Mouse (Mus musculus): Measurements from ENCODE around the gene Gm20517.

The Gm20517 gene

GRCm38 (mm10) chr17:47672311-47673111, 61.1 kb downstream of the Gm20517 start:
- peak; percentile 74 for DNase-seq (ENCODE audit: low read depth, low spot score)

- peak; percentile 78 for DNase-seq (ENCODE audit: low read depth, low spot score)
Measured at GRCm38 (mm10) chr17:47676581-47676980, 65.2 kb downstream of the Gm20517 start.

GRCm38 (mm10) chr17:47678238-47678637, 66.8 kb downstream of the Gm20517 start:
- DNase-seq (ENCODE audit: low read depth, low spot score) = no peak

DNA sequence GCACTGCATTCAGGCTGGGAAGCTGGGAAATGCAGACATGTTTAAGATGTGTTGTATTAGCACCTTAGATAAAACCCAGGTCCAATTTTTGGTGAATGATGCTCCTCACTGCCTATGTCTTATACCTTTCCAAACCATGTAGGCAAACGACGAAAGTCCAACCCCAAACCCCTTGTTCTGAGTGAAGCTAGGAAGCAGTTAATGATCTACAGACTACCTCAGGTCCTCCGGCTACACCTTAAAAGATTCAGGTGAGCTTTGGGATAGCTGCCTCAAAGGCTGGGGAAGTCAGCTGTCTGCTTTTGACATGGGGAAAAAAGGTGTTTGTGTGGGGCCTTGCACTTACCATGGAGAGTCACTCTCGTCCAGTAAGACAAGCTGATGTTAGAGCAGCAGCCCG, 67.3 kb downstream of the Gm20517 start:
- no peak for DNase-seq (ENCODE audit: low read depth, low spot score)

DNA sequence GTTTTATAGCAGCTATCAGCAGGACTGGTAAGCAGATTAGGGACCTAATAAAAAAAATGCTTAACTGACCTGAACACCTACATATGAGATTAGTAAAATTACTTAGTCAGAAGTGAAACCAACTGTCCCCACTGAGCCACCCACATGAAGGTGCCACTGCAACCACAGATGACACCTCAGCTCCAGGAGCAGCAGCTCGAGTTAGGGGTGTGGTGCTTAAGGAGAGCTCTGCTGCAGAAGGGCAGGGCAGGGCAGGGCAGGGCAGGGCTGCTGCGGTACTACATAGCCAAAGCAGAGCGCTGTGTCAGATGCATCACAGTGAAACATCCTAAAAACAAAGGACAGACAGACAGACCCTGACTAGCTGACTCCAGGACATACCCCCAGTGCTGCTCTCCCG, 71.4 kb downstream of the Gm20517 start:
- no peak for DNase-seq (ENCODE audit: low read depth, low spot score)

DNA sequence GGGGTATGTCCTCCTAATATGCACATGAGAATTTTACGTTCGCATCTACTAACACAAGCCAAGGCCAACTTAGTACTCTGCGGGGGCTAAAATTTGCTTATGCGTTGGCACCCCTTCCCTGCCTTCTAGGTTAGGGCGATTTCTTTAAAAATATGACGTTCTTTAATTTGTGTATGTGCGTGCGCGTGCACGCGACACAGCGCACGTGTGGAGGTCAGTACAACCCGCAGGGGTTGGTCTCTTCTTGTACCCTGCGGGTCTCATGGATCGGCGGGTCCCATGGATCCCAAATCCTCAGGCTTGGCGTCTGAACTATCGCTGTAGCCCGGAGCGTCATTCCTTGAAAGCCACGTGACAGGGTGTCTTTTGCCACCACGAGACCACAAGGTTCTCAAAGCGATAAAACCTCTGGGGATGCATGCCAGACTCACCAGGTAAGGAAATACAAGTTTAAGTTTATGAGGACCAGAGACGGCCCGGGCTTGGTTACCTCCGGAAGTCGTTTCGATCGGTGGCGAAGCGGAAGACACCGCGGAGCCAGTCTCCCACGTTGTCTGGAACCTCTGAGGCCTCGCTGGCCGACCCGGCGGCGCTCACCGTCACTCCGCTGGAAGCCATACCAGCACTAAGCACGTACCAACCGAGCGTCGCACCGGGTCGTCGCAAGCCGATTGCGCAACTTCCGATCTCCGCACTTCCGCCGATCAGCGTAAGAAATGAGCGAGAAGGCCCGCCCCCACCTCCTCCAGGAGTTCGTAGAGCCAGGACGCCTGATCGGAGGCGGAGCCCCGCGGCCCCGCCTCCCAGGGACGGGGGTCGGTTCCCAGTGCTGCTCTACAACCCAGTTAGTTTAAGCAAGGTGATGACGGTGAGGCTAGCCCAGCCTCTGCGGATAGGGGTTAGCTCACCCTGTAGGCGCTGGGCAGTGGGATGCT, 76.3 kb downstream of the Gm20517 start:
- peak; percentile 94 for DNase-seq (ENCODE audit: low read depth, low spot score)

DNA sequence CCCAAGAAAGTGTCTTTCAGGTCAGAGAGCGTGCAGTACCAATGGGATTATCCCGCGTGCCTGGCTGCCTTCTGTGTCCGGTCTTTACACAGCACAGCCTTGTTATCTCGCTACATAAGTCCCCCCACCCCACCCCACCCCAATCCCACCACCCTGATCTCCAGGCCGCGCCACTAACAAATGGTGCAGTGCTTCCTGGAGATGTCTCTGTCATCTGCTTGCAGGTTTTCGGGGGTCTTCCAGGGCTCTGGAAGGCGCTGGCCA, 76.9 kb downstream of the Gm20517 start, which contains the start of gene Tomm6:
TSS of gene Tomm6 (minus strand) at position 43 of the 264 bp plus-strand sequence.
- no peak for DNase-seq (ENCODE audit: low read depth, low spot score)

DNA sequence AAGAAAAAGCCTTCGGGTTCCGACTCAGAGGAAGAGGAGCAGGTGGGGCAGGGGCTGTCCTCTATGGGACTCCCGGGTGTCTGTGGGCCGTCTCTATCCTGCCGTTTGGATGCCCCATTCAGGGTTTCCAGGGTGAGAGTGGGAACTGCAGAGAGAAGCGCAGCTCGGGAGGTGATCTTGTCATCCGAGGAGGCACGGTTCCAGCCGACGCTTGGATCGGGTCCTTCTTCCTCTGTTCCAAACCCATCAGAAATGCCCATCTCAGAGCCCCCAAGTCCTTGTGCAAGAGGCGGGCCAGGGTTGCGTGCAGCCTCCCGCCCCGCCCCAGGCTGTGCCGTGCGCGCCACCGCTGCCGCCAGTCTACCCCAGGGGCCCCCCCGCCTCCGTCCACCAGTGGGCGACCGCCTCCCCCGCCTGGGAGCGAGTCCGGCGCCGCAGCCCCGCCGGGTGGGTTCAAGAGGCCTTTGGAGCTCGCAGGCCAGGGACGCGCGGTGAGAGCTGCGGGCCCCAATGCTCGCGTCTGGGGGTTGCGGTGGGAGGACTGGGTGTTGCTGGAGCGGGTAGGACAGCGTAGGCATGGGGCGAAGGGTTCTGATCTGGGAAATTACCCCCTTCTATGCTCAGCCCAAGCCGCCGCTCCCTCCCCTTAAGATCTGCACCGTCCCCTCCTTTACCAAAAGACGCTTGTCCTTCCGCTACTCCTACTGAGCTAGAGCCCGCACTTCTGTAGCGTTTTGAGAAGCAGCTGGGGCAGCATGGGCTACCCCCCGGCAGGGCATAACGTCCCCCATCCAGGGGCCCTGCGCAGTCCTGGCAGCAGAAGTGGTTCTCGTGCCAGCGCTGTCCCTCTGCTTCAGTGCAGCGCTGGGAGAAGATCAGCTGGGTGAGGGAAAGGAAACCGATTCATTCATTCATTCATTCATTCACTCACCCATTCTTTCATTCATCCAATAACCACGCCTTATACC, 77.5 kb downstream of the Gm20517 start, which contains the start of gene Frs3:
TSS of gene Frs3 (plus strand) at position 423 of the 968 bp plus-strand sequence.
- peak; percentile 46 for DNase-seq (ENCODE audit: low read depth, low spot score)

GRCm38 (mm10) chr17:47689894-47690293, 78.5 kb downstream of the Gm20517 start:
- DNase-seq (ENCODE audit: low read depth, low spot score) = no peak

DNA sequence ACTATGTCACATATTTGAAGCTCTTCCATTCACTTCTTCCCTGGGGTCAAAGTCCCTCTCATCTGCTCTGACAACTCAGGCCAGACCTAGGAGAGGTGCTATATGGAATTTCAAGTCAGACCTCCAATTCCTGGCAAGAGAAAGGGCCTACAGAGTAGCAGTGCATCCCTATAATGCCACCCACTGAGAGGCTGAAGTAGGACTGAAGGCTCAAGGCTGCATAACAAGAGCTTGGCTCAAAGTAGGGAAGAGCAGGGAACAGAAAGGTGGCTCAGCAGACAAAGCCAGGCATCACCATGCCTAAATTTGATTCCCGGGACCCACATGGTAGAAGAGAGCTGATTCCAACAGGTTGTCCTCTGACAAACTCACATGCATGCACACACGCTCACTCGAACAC, 80.3 kb downstream of the Gm20517 start:
- no peak for DNase-seq (ENCODE audit: low read depth, low spot score)

GRCm38 (mm10) chr17:47693671-47694441, 82.5 kb downstream of the Gm20517 start:
- no peak for DNase-seq (ENCODE audit: low read depth, low spot score)

DNA sequence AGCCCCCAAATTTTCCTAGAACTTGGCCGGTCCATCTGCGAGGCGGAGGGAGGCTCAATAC, 82.9 kb downstream of the Gm20517 start, which contains the start of gene Gm21981:
TSS of gene Gm21981 (minus strand) at position 14 of the 61 bp plus-strand sequence.
- no peak for DNase-seq (ENCODE audit: low read depth, low spot score)

DNA sequence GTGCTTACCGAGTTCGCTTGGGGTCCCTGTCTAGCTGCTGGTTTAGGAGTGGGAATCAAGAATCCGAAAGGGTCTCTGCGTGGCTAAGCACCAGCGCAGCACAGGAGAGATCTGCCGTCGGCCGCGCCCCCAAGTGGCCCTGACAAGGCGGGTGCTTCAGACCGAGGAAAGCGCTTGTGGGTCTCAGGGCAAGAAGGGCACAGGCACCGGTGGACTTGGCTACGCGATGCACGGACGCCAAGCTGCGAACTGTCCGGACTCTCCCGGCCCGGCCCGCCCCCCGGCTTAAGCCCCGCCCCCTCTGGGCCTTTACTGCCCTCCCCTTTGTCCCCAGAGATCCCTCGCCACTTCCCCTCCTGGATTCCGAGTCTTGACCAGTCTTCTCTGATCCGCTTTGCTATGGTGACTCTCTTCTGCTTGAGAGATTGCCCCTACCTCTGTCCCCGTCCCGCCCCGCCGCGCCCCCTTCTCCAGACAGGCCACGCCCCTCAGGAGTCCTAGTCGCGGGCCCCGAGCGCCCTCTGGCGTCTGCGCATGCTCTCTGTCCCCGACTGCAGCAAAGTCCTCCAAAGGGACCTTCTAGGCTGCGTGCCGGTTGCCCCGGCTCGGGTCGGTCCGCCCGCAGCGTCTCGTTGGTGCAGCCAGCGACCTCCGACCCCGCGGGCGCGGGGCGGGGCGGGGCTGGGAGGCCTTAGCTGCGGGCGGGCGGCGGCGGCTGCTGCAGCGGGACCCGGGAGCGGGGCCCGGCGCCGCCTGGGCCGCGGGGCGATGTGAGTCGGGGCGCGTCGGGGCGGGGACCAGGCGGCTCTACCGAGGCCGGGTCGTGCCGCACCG, 83.3 kb downstream of the Gm20517 start, which contains the start of gene Prickle4:
TSS of gene Prickle4 (minus strand) at position 234 of the 834 bp plus-strand sequence.
- peak; percentile 94 for DNase-seq (ENCODE audit: low read depth, low spot score)

GRCm38 (mm10) chr17:47695337-47695710, 83.9 kb downstream of the Gm20517 start:
- no peak for DNase-seq (ENCODE audit: low read depth, low spot score)

GRCm38 (mm10) chr17:47698156-47698555, 86.8 kb downstream of the Gm20517 start:
- DNase-seq (ENCODE audit: low read depth, low spot score) = no peak

DNA sequence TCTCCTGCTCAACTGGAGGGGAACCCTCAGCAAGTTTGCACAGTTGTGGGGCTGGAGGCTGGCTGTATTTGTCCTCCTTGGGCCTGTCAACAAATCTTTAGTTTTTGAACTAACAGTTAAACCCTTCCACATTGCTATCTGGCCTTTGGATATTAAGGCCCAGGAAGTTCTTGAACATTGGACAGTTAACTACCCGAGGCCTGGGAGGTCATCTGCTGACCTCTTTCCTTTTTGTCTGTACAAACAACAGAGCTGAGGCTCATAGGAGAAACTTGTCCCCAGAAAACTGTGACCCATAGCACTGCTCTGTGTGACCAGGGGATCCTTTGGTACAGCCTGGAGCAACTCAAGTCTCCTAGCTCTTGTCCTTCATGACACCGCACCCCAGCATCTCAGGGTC, 87.7 kb downstream of the Gm20517 start:
- DNase-seq (ENCODE audit: low read depth, low spot score) = no peak

GRCm38 (mm10) chr17:47701793-47702192, 90.4 kb downstream of the Gm20517 start:
- DNase-seq (ENCODE audit: low read depth, low spot score) = no peak

DNA sequence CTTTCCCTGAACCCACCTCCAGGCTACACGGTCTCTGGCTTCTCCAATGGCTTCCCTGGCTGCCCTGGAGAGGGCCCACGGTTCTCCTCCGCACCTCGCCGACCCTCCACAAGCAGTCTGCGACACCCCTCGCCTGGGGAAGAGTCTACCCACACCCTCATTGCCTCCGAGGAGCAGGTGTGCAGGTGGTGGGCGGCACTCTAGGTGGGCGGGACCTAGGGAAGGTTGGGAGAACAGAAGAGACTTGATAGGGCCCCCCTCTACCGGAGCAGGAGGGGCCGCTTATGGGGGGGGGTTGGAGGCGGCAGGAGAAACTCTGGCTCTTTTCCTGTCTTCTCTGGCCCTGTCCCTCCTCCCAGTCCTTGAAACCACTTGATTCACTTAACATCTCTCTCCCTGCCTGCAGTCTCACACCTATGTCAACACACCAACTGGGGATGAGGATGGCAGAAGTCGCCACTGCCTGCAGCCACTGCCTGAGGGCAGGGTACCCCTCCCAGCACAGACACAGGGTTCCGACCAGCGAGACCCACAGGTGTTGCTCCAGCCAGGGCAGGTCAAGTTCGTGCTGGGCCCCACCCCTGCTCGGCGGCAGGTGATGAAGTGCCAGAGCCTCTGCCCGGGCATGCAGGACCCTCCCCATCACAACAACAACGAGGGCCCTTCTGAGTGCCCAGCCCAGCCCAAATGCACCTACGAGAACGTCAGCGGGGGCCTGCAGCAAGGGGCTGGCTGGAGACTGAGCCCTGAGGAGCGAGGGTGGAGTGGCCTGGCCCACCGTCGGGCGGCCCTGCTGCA, 91.4 kb downstream of the Gm20517 start:
- DNase-seq (ENCODE audit: low read depth, low spot score) = no peak

GRCm38 (mm10) chr17:47703556-47703955, 92.2 kb downstream of the Gm20517 start:
- no peak for DNase-seq (ENCODE audit: low read depth, low spot score)
